Mouse (Mus musculus) midbrain, embryonic 11.5 days (tissue): Measurements from ENCODE around the gene 5530400C23Rik. TPM values are rescaled to one million over a fixed set of nuclear protein-coding genes. Genes with fewer than 3 reads are reported as not detected.
"Not testable (repeated sequence)": the region's sequence is repeated elsewhere in the genome, so short reads cannot be mapped to it uniquely, and the experiment has no call there.

Experiments used
- ATAC-seq: fragments of 200-750 bp; cut with Nextera tagmentation; 2 replicates; pipeline ENCODE4 v1.8.0; 2017; ENCODE audit warnings: moderate TSS enrichment, moderate library complexity; ENCODE audit not compliant: low FRiP score
- DNase-seq: peaks from one replicate; pipeline ENCODE4 v3.0.0; 2015; ENCODE audit warnings: low spot score; ENCODE audit errors: missing footprints
- H3K27ac ChIP-seq: fragments of 300-500 bp; sonication (generic); 2 replicates; pipeline ENCODE4 v1.5.1; 2014; ENCODE audit warnings: low read depth, low read length
- H3K27me3 ChIP-seq: fragments of 300-500 bp; sonication (generic); 2 replicates; pipeline ENCODE4 v1.6.1; 2014; ENCODE audit warnings: mild to moderate bottlenecking, low read length, moderate library complexity, mixed read lengths; ENCODE audit not compliant: control insufficient read depth, insufficient read depth
- H3K36me3 ChIP-seq: fragments of 300-500 bp; sonication (generic); 2 replicates; pipeline ENCODE4 v1.6.1; 2014; ENCODE audit warnings: mild to moderate bottlenecking, low read length, moderate library complexity, mixed read lengths; ENCODE audit not compliant: control insufficient read depth, insufficient read depth
- H3K4me1 ChIP-seq: fragments of 300-500 bp; sonication (generic); 2 replicates; pipeline ENCODE4 v1.6.1; 2014; ENCODE audit warnings: low read length; ENCODE audit not compliant: control insufficient read depth, insufficient read depth
- H3K4me2 ChIP-seq: fragments of 300-500 bp; sonication (generic); 2 replicates; pipeline ENCODE4 v1.6.1; 2014; ENCODE audit warnings: mild to moderate bottlenecking, moderate library complexity
- H3K4me3 ChIP-seq: fragments of 300-500 bp; sonication (generic); 2 replicates; pipeline ENCODE4 v1.5.1; 2014; ENCODE audit warnings: low read depth, low read length
- H3K9ac ChIP-seq: fragments of 300-500 bp; sonication (generic); 2 replicates; pipeline ENCODE4 v1.6.1; 2014; ENCODE audit warnings: low read length
- H3K9me3 ChIP-seq: fragments of 300-500 bp; sonication (generic); 2 replicates; pipeline ENCODE4 v1.6.1; 2016; ENCODE audit warnings: low read length; ENCODE audit not compliant: control insufficient read depth
- WGBS: fragments of 180-500 bp; shearing (Covaris S2); extraction: QIAGEN DNeasy Blood & Tissue Kit; methylation state at CpG from one replicate; pipeline ENCODE4 v1.1.7; 2014; 5-methylcytosine and 5-hydroxymethylcytosine counted together
- polyA plus RNA-seq: library from polyadenylated mRNA; unstranded; fragments of >200 nt; fragmentation: Nextera tagmentation; extraction: Ambion mirVana; gene quantifications from 2 replicates; pipeline ENCODE4 v1.2.1, GENCODE M21; 2014

5530400C23Rik gene
- not detected in 2 replicates for polyA plus RNA-seq

- not testable (repeated sequence) for H3K36me3 ChIP-seq, DNase-seq, H3K4me2 ChIP-seq, H3K27ac ChIP-seq, H3K9me3 ChIP-seq, H3K4me1 ChIP-seq, H3K27me3 ChIP-seq, ATAC-seq, H3K9ac ChIP-seq, H3K4me3 ChIP-seq
Measured at GRCm38 (mm10) chr6:133291916-133292315, at the start of gene 5530400C23Rik. Gene 5530400C23Rik, plus strand, starts transcription at chr6:133292216.

DNA sequence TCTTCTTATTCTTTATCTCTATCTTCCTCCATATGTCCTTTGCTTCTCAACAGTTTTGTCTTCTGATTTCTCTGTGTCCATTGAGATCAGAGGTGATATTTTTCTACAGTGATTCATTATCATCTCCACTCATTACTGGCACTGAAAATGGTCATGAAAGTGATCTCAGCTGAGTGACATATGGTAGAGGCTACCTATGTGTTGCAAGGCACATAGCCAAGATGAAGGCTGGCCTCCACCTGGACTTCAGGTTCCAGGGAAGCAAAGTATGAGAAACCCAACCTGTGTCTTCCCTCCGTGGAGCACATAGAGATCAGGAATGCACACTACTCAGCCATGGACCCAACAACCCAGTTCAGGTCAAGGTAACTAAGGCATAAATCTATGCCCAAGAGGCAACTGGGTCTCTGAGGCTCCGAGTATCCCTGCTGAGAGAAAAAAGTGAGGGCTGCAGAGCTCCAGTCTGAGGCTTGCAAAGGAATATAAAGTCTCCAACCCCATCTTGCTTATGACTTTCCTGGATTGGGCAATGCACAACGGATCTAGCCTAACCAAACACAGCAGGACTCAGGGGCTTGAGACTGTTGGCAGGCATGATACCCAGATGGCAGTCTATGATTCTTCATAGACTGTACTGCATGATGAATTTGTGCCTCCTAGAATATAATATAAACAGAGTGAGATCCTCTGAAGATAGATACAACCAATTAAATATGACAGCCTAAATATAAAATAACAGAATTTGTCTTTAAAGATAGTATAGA is 14.1 kb downstream of the 5530400C23Rik start:
- ATAC-seq = no peak
- Histone ChIP-seq H3K9me3 (no peaks in the 10 kb centered on the region), H3K36me3 (no peaks in the 10 kb centered on the region), H3K4me3 (no peak overlapping the region), H3K4me2 (no peak overlapping the region), H3K27ac (no peak overlapping the region), H3K4me1 (no peaks in the 10 kb centered on the region), H3K9ac (no peak overlapping the region), H3K27me3 (no peaks in the 10 kb centered on the region)
- no peak for DNase-seq
- 76% methylated on average over 3 of the region's 3 CpGs for WGBS

DNA sequence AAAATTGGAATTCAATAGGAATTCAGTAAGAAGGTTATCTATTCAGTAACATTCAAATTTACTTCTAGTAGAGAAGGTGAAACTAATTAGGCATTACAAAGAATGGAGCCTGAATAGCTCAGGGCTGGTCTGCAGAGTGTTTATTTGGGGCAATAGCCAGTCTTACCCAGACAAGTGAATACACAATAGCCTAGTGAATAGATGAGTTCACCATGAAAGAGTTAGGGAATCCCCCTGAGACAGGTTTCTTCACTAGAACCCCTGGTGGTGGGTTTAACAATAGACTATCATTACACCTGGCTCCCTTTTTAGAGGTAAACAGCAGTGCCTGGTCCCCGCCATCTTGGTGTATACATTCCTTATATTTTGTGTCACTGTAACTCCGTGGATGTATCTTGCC is 21.9 kb downstream of the 5530400C23Rik start:
- H3K4me3 ChIP-seq, DNase-seq, ATAC-seq, H3K4me2 ChIP-seq, H3K9me3 ChIP-seq, H3K36me3 ChIP-seq, H3K27me3 ChIP-seq, H3K27ac ChIP-seq, H3K9ac ChIP-seq, H3K4me1 ChIP-seq: not testable (repeated sequence)
- 87% methylated on average over 2 of the region's 2 CpGs for WGBS

DNA sequence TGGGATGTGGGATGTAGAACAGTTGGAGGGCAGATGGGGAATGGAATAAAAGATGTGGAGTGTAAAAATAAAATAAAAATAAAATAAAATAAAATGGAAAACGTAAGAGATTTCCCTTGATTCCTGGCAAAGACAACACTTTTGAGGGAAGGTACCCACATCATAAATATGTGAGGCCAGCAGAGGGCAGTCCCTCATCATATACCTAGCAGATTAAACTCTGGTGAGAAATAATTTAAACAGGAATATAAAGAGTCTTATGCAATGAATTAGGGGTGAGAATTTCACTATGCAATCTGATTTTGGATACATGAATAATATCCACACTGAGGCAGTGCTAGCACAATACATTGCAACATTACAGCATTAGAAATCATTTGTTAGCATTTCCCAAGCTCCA is 46.5 kb downstream of the 5530400C23Rik start:
- Histone ChIP-seq H3K4me3 (no peak overlapping the region), H3K36me3 (no peaks in the 10 kb centered on the region), H3K9ac (no peak overlapping the region), H3K27me3 (no peaks in the 10 kb centered on the region), H3K4me1 (no peaks in the 10 kb centered on the region), H3K9me3 (no peaks in the 10 kb centered on the region), H3K4me2 (no peak overlapping the region), H3K27ac (no peak overlapping the region)
- no peak for DNase-seq
- no peak for ATAC-seq
- 62% methylated on average over 1 of the region's 1 CpGs for WGBS

- WGBS = 81% methylated on average over 5 of the region's 5 CpGs
- not testable (repeated sequence) for H3K27ac ChIP-seq, H3K4me3 ChIP-seq, H3K4me2 ChIP-seq, DNase-seq, ATAC-seq, H3K36me3 ChIP-seq, H3K9me3 ChIP-seq, H3K27me3 ChIP-seq, H3K9ac ChIP-seq, H3K4me1 ChIP-seq
Measured at GRCm38 (mm10) chr6:133341731-133342130, 49.7 kb downstream of the 5530400C23Rik start.

Other genes starting within 250 kb of the 5530400C23Rik start
- not detected in 2 replicates for gene Tas2r140, start 236.4 kb upstream of the 5530400C23Rik start, polyA plus RNA-seq
- gene Smim10l1, start 187.3 kb upstream of the 5530400C23Rik start, polyA plus RNA-seq = 81.3 and 88.2 TPM in 2 replicates